Mouse (Mus musculus): ENCODE measurements at regions not wholly inside any gene's neighbourhood (a gene's known extent, or its start where the extent isn't known, plus 50 kb on each side); places are given as distances from the start of the nearest gene placed in this dataset. TPM values are rescaled to one million over a fixed set of nuclear protein-coding genes. Genes with fewer than 3 reads are reported as not detected.

Small RNA genes lying in the stretch of these regions (microRNA-seq; reads per million reads assigned to microRNA genes)
- not detected for gene Mir6350

Measured in midbrain, embryonic 11.5 days (tissue).